Mouse (Mus musculus): ENCODE data around the gene Wscd1.

- TF ChIP-seq CTCF (IDR thresholded peaks at IDR 0.05; ENCODE audit: extremely low read depth, insufficient read length, insufficient replicate concordance, low read depth, low read length), result no peak
- TF ChIP-seq POLR2A (IDR thresholded peaks at IDR 0.05; ENCODE audit: low read depth, low read length), result no peak
These were observed 2.0 kb downstream of the Wscd1 start for GRCm38 (mm10) chr11:71751689-71752088.
